Mouse (Mus musculus) telencephalon, adult 2 months (tissue): ENCODE measurements at regions not wholly inside any gene's neighbourhood (a gene's known extent, or its start where the extent isn't known, plus 50 kb on each side); places are given as distances from the start of the nearest gene placed in this dataset.

ENCODE experiments used
- DNase-seq: peaks from one replicate; pipeline ENCODE4 v3.0.0-alpha.2; 2011; ENCODE audit warnings: low read depth, low spot score

GRCm38 (mm10) chr3:68758609-68759008 is 68.2 kb downstream of the Il12a start:
- DNase-seq, result no peak

- DNase-seq, result peak; percentile 73
Measured at GRCm38 (mm10) chr3:68759375-68759774, 68.9 kb downstream of the Il12a start.

GRCm38 (mm10) chr3:68760806-68761205 is 70.4 kb downstream of the Il12a start:
- DNase-seq, result peak; percentile 43

GRCm38 (mm10) chr3:68761242-68761625 is 70.8 kb downstream of the Il12a start:
- no peak for DNase-seq

- DNase-seq, result no peak
Measured at GRCm38 (mm10) chr3:68761626-68762331, 71.3 kb downstream of the Il12a start.

GRCm38 (mm10) chr3:68762988-68763387 is 72.5 kb downstream of the Il12a start:
- DNase-seq, result no peak

- no peak for DNase-seq
Measured at GRCm38 (mm10) chr3:68764336-68764735, 73.9 kb downstream of the Il12a start.

- peak; percentile 78 for DNase-seq
Measured at GRCm38 (mm10) chr3:68764917-68765598, 74.6 kb downstream of the Il12a start.

GRCm38 (mm10) chr3:68771579-68771978 is 81.1 kb downstream of the Il12a start:
- DNase-seq, result no peak

GRCm38 (mm10) chr3:68777801-68778200 is 87.4 kb downstream of the Il12a start:
- DNase-seq, result no peak

- no peak for DNase-seq
Measured at GRCm38 (mm10) chr3:68778354-68779040, 88.1 kb downstream of the Il12a start.

GRCm38 (mm10) chr3:68780843-68781242 is 88.5 kb upstream of the 1110032F04Rik start:
- no peak for DNase-seq

GRCm38 (mm10) chr3:68781466-68781865 is 87.9 kb upstream of the 1110032F04Rik start:
- DNase-seq, result no peak

GRCm38 (mm10) chr3:68782363-68782762 is 87.0 kb upstream of the 1110032F04Rik start:
- DNase-seq, result no peak

- no peak for DNase-seq
Measured at GRCm38 (mm10) chr3:68783666-68784416, 85.5 kb upstream of the 1110032F04Rik start.

GRCm38 (mm10) chr3:68786771-68787170 is 82.6 kb upstream of the 1110032F04Rik start:
- no peak for DNase-seq

GRCm38 (mm10) chr3:68787385-68788175 is 81.8 kb upstream of the 1110032F04Rik start:
- DNase-seq, result no peak

GRCm38 (mm10) chr3:68789491-68789890 is 79.9 kb upstream of the 1110032F04Rik start:
- DNase-seq, result no peak

- DNase-seq, result no peak
Measured at GRCm38 (mm10) chr3:68790466-68790865, 78.9 kb upstream of the 1110032F04Rik start.

GRCm38 (mm10) chr3:68792883-68793282 is 76.5 kb upstream of the 1110032F04Rik start:
- DNase-seq, result no peak

GRCm38 (mm10) chr3:68793923-68794322 is 75.5 kb upstream of the 1110032F04Rik start:
- no peak for DNase-seq
